Mouse (Mus musculus): Measurements from ENCODE around the gene Lgals12. TPM values are rescaled to one million over a fixed set of nuclear protein-coding genes. Genes with fewer than 3 reads are reported as not detected.

Lgals12 gene
- total and polyA plus RNA-seq, 2 experiments from 2014 or later = 0.04 TPM; not detected in 1

DNA sequence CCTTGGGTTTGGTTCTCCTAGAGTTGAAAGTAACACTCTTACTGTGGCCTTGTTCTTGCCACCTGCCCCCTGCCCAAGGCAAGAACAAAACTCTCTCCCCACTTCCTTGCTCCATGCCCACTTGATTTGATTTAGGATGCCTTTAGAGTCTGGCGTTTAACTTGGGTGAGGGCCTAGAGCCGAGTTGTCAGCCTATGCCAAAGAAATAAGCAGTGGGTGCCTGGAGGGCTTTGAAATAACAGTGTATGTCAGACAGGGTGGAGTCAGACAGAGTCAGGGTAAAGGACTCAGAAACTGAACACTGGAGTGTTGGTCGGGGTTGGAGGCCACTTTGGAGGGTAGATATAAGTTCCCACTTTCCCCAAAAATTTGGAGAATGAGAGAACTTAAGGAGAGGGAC is 10.1 kb upstream of the Lgals12 start:
- 0 out of 2 replicates have a peak, but pooled peaks cover 4% of the 10 kb centered on the region for H3K27me3 ChIP-seq (ENCODE audit: control insufficient read depth, insufficient read depth, low read length)
- no peak overlapping the region for H3K9ac ChIP-seq (replicated peaks; ENCODE audit: low read depth, low read length)
- H3K36me3 ChIP-seq (replicated peaks; ENCODE audit: control insufficient read depth, insufficient read depth, low read length) = no peaks in the 10 kb centered on the region
- DNase-seq (ENCODE audit: low spot score) (no peak), ATAC-seq (ENCODE audit: insufficient read depth, low read depth) (no peak)
- no peak overlapping the region for H3K4me2 ChIP-seq (ENCODE audit: low read depth, low read length)
- H3K9me3 ChIP-seq (replicated peaks; ENCODE audit: control insufficient read depth, low read length) = no peaks in the 10 kb centered on the region
- WGBS = 58% methylated on average over 3 of the region's 3 CpGs
- TF ChIP-seq EP300 (IDR thresholded peaks at IDR 0.05; ENCODE audit: low read depth) = no peak
- no peak for TF ChIP-seq CTCF (IDR thresholded peaks at IDR 0.05; ENCODE audit: low read depth)
- H3K4me3 ChIP-seq (ENCODE audit: low read depth, low read length) = no peak overlapping the region
- no peaks in the 10 kb centered on the region; the same call in 1 of the 2 replicates for H3K4me1 ChIP-seq (ENCODE audit: control insufficient read depth, insufficient read depth)
- no peak overlapping the region for H3K27ac ChIP-seq (ENCODE audit: low read depth)

DNA sequence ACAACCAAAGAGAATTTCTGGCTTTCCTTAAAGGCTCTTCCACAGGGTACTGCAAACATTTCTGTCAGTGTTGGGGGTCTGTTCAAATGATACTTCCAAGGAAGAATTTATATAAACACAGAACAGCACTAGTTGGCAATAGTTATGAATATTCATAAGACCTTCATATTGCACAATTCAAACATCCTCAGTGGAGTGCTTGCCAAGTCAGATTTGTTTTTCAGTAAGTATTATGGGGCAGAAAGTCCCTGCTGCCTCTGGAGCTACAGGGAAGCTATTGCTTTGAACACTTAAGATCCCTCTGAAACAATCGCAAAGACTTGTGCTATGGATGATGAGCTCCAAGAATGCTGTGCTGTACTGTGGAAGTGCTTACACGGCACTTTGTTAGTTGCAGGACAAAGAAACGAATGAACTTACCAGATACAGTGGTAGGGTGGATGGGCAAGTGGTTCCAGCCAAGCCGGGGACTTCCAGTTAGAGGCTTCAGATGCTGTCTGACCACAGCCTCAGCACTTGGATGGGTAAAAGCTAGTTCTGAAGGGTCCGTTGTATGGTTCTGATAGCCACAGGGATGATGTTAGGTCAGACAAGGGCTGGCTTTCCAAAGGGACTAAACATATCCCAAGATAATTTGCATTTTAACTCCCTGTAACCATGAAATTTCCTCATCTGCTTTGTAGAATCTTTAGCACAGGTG is 9.4 kb upstream of the Lgals12 start:
- WGBS = 76% methylated on average over 5 of the region's 5 CpGs
- H3K4me1 ChIP-seq (ENCODE audit: control insufficient read depth, insufficient read depth) = no peaks in the 10 kb centered on the region; the same call in 1 of the 2 replicates
- ATAC-seq (ENCODE audit: insufficient read depth, low read depth) (no peak), DNase-seq (ENCODE audit: low spot score) (no peak)
- no peak overlapping the region for H3K4me3 ChIP-seq (ENCODE audit: low read depth, low read length)
- no peak overlapping the region for H3K4me2 ChIP-seq (ENCODE audit: low read depth, low read length)
- H3K9ac ChIP-seq (replicated peaks; ENCODE audit: low read depth, low read length) = no peak overlapping the region
- H3K27me3 ChIP-seq (ENCODE audit: control insufficient read depth, insufficient read depth, low read length) = 0 out of 2 replicates have a peak, but pooled peaks cover 4% of the 10 kb centered on the region
- H3K9me3 ChIP-seq (replicated peaks; ENCODE audit: control insufficient read depth, low read length) = no peaks in the 10 kb centered on the region
- H3K36me3 ChIP-seq (replicated peaks; ENCODE audit: control insufficient read depth, insufficient read depth, low read length) = no peaks in the 10 kb centered on the region
- H3K27ac ChIP-seq (ENCODE audit: low read depth) = no peak overlapping the region
- no peak for TF ChIP-seq EP300 (IDR thresholded peaks at IDR 0.05; ENCODE audit: low read depth)
- no peak for TF ChIP-seq CTCF (IDR thresholded peaks at IDR 0.05; ENCODE audit: low read depth)

DNA sequence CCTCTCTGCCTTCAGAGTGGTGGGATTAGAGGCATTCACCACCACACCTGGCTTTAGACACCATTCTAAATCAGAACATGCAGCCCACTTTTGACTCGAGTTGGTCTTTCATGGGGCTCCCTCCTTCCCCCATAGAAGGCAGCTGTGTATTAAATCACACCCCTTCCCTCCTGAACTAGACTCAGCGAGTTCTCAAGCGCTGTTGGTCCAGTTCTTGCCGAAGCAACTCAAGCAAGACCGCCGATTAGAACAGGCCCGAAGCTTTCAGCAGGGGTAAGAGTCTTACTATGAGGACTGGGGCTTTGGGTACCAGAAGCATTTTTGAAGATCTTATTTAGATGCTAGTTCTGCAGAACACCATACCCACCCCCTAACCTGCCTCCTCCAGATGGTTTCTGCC is 6.2 kb upstream of the Lgals12 start:
- no peak overlapping the region for H3K27ac ChIP-seq (ENCODE audit: low read depth)
- H3K9me3 ChIP-seq (replicated peaks; ENCODE audit: control insufficient read depth, low read length) = no peaks in the 10 kb centered on the region
- no peak overlapping the region for H3K4me3 ChIP-seq (ENCODE audit: low read depth, low read length)
- H3K36me3 ChIP-seq (replicated peaks; ENCODE audit: control insufficient read depth, insufficient read depth, low read length) = no peaks in the 10 kb centered on the region
- H3K4me1 ChIP-seq (ENCODE audit: control insufficient read depth, insufficient read depth) = peaks cover 2% of the 10 kb centered on the region
- WGBS = 90% methylated on average over 7 of the region's 7 CpGs
- DNase-seq (ENCODE audit: low spot score) = no peak
- ATAC-seq (ENCODE audit: insufficient read depth, low read depth) = no peak
- no peak overlapping the region for H3K4me2 ChIP-seq (ENCODE audit: low read depth, low read length)
- no peak overlapping the region for H3K9ac ChIP-seq (replicated peaks; ENCODE audit: low read depth, low read length)
- TF ChIP-seq EP300 (IDR thresholded peaks at IDR 0.05; ENCODE audit: low read depth) = no peak
- TF ChIP-seq CTCF (IDR thresholded peaks at IDR 0.05; ENCODE audit: low read depth) = no peak
- H3K27me3 ChIP-seq (ENCODE audit: control insufficient read depth, insufficient read depth, low read length) = 0 out of 2 replicates have a peak, but pooled peaks cover 4% of the 10 kb centered on the region

DNA sequence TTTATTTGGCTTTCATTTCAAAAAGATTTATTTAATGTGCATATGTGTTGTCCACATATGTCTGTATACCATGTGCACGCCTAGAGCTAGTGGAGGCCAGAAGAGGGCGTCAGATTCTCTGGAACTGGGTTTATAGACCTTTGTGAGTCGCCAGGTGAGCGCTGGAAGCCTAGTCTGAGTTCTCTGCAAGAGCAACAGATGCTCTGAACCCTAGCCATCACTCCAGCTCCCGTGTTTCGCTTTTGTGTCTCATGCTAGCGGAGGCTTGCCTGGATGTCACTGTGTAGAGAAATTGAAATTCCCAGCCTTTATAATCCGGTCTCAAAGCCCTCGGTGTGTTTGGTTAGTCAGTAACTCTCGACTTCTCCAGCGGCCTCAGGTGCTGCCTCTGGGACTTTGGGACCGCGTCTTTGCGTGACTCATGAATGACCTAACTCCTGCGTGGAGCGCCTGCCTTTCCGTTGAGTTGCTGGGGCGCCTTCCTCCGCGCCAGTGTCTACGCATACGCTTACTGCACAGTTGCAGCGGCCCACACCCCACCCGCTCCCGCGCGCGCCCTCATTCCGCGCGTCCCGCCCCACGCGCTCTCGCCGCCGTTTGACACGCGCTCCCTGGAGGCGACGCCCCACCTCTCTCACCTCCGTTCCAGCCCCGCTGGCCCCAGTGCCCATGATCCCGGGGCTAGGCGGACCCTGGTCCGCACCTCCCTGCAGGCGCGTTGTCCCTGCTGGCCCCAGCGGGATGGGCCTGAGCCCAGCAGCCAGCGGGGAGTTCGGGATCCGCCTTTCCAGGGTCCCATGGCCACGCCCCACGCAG is 5.2 kb upstream of the Lgals12 start, which contains the start of gene Hrasls5:
Hrasls5 (plus strand) TSS at position 600 of the 816 bp plus-strand sequence.
- H3K27me3 ChIP-seq (ENCODE audit: control insufficient read depth, insufficient read depth, low read length) = 0 out of 2 replicates have a peak, but pooled peaks cover 4% of the 10 kb centered on the region
- DNase-seq (ENCODE audit: low spot score) = no peak
- ATAC-seq (ENCODE audit: insufficient read depth, low read depth) = peak; percentile 55; the same call in 1 of the 2 replicates

DNA sequence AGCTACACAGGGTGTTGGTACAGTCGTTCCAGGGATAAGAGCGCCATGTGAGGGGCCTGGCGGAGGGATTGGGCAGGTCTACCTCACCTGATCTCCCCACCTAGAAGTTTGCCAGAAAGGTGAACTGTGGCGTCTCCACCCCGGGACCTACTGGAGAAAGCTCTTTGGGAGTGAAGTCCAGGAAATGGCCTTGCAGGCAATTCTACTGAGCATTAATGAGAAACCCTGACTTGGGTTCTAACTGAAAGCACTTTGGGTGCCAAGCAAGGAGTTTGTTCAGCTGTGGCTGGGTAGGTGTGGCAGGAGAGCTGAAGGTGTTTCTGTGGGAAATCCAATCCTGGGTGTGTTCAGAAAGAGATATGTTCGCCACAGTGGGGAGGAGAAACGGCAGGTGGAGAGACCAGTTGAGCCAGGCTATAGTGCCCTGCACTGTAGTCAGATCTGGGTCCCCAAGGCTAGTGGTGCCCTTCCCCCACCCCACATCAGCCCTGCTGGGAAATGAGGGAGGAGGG is 753 bp upstream of the Lgals12 start:
- peaks cover 20% of the 10 kb centered on the region for H3K4me1 ChIP-seq (ENCODE audit: control insufficient read depth, insufficient read depth)

More for the DNA sequence above, 5.2 kb upstream of the Lgals12 start, which contains the start of gene Hrasls5:
- peak within 1 kb of the TSS; percentile 39 for H3K4me3 ChIP-seq (ENCODE audit: low read depth, low read length)
- TF ChIP-seq EP300 (IDR thresholded peaks at IDR 0.05; ENCODE audit: low read depth) (no peak), CTCF (IDR thresholded peaks at IDR 0.05; ENCODE audit: low read depth) (no peak)
- peak within 1 kb of the TSS; percentile 67 for H3K4me2 ChIP-seq (ENCODE audit: low read depth, low read length)
- WGBS = 4% methylated on average over 54 of the region's 54 CpGs
- no peaks in the 10 kb centered on the region for H3K9me3 ChIP-seq (replicated peaks; ENCODE audit: control insufficient read depth, low read length)
- peaks cover 12% of the 10 kb centered on the region for H3K4me1 ChIP-seq (ENCODE audit: control insufficient read depth, insufficient read depth)
- no peaks in the 10 kb centered on the region for H3K36me3 ChIP-seq (replicated peaks; ENCODE audit: control insufficient read depth, insufficient read depth, low read length)
- H3K9ac ChIP-seq (replicated peaks; ENCODE audit: low read depth, low read length) = no peak within 1 kb of the TSS; the same call in 1 of the 2 replicates
- no peak within 1 kb of the TSS for H3K27ac ChIP-seq (ENCODE audit: low read depth)

More for the DNA sequence above, 753 bp upstream of the Lgals12 start:
- DNase-seq (ENCODE audit: low spot score) = no peak
- Histone ChIP-seq H3K27ac (ENCODE audit: low read depth) (no peak overlapping the region), H3K4me2 (ENCODE audit: low read depth, low read length) (no peak overlapping the region), H3K9me3 (replicated peaks; ENCODE audit: control insufficient read depth, low read length) (no peaks in the 10 kb centered on the region), H3K4me3 (ENCODE audit: low read depth, low read length) (no peak overlapping the region), H3K27me3 (ENCODE audit: control insufficient read depth, insufficient read depth, low read length) (0 out of 2 replicates have a peak, but pooled peaks cover 4% of the 10 kb centered on the region), H3K9ac (replicated peaks; ENCODE audit: low read depth, low read length) (no peak overlapping the region), H3K36me3 (replicated peaks; ENCODE audit: control insufficient read depth, insufficient read depth, low read length) (no peaks in the 10 kb centered on the region)
- WGBS = 63% methylated on average over 7 of the region's 7 CpGs
- no peak for ATAC-seq (ENCODE audit: insufficient read depth, low read depth)
- TF ChIP-seq EP300 (IDR thresholded peaks at IDR 0.05; ENCODE audit: low read depth) = no peak
- no peak for TF ChIP-seq CTCF (IDR thresholded peaks at IDR 0.05; ENCODE audit: low read depth)
